Mouse (Mus musculus): Measurements from ENCODE around the gene Ces1e. TPM values are rescaled to one million over a fixed set of nuclear protein-coding genes. Genes with fewer than 3 reads are reported as not detected.
"Not testable (repeated sequence)": the region's sequence is repeated elsewhere in the genome, so short reads cannot be mapped to it uniquely, and the experiment has no call there.

The Ces1e gene
- total and polyA plus RNA-seq, 3 experiments = not detected

GRCm38 (mm10) chr8:93228673-93229370 is 597 bp downstream of the Ces1e start:
- Histone ChIP-seq H3K9me3 (replicated peaks) (peaks cover 19% of the 10 kb centered on the region), H3K27me3 (ENCODE audit: insufficient read depth, low read length) (no peaks in the 10 kb centered on the region), H3K4me1 (ENCODE audit: insufficient read depth, low read depth, low read length) (no peaks in the 10 kb centered on the region), H3K4me3 (ENCODE audit: low read depth, low read length) (no peak overlapping the region), H3K36me3 (replicated peaks) (no peaks in the 10 kb centered on the region)
- no peak for DNase-seq (ENCODE audit: low spot score)
- ATAC-seq (ENCODE audit: extremely low read depth, insufficient number of reproducible peaks, low FRiP score, poor library complexity, severe bottlenecking) = no peak
- TF ChIP-seq TAL1 (conservative IDR thresholded peaks at IDR 0.05; ENCODE audit: low read depth, low read length) (no peak), GATA2 (IDR thresholded peaks at IDR 0.05; ENCODE audit: borderline replicate concordance, low read depth, low read length) (no peak), POLR2AphosphoS5 (IDR thresholded peaks at IDR 0.05; ENCODE audit: insufficient replicate concordance, low read depth, low read length) (no peak), CTCF (IDR thresholded peaks at IDR 0.05; ENCODE audit: low read depth, low read length) (no peak), GATA1 (IDR thresholded peaks at IDR 0.05; ENCODE audit: borderline replicate concordance, low read length) (no peak)

GRCm38 (mm10) chr8:93226471-93226870 is 2.9 kb downstream of the Ces1e start:
- not testable (repeated sequence) for H3K36me3 ChIP-seq (replicated peaks); ATAC-seq (ENCODE audit: extremely low read depth, insufficient number of reproducible peaks, low FRiP score, poor library complexity, severe bottlenecking); H3K27me3 ChIP-seq (ENCODE audit: insufficient read depth, low read length); H3K4me1 ChIP-seq (ENCODE audit: insufficient read depth, low read depth, low read length); DNase-seq (ENCODE audit: low spot score); H3K4me3 ChIP-seq (ENCODE audit: low read depth, low read length)
- peaks cover 28% of the 10 kb centered on the region for H3K9me3 ChIP-seq (replicated peaks)

- TF ChIP-seq TAL1 (conservative IDR thresholded peaks at IDR 0.05; ENCODE audit: low read depth, low read length) = no peak
- no peak for TF ChIP-seq CTCF (IDR thresholded peaks at IDR 0.05; ENCODE audit: low read depth, low read length)
- TF ChIP-seq POLR2AphosphoS5 (IDR thresholded peaks at IDR 0.05; ENCODE audit: insufficient replicate concordance, low read depth, low read length) = no peak
- TF ChIP-seq GATA1 (IDR thresholded peaks at IDR 0.05; ENCODE audit: borderline replicate concordance, low read length) = no peak
- TF ChIP-seq GATA2 (IDR thresholded peaks at IDR 0.05; ENCODE audit: borderline replicate concordance, low read depth, low read length) = no peak
- H3K4me3 ChIP-seq (ENCODE audit: low read depth, low read length) = no peak overlapping the region
- no peak for DNase-seq (ENCODE audit: low spot score)
- peaks cover 38% of the 10 kb centered on the region for H3K9me3 ChIP-seq (replicated peaks)
- no peaks in the 10 kb centered on the region for H3K4me1 ChIP-seq (ENCODE audit: insufficient read depth, low read depth, low read length)
- no peaks in the 10 kb centered on the region for H3K36me3 ChIP-seq (replicated peaks)
- no peak for ATAC-seq (ENCODE audit: extremely low read depth, insufficient number of reproducible peaks, low FRiP score, poor library complexity, severe bottlenecking)
- H3K27me3 ChIP-seq (ENCODE audit: insufficient read depth, low read length) = no peaks in the 10 kb centered on the region
Measured at GRCm38 (mm10) chr8:93221896-93222295, 7.5 kb downstream of the Ces1e start.

- H3K36me3 ChIP-seq (replicated peaks) = no peaks in the 10 kb centered on the region
- H3K4me3 ChIP-seq (ENCODE audit: low read depth, low read length) = no peak overlapping the region
- peaks cover 36% of the 10 kb centered on the region for H3K9me3 ChIP-seq (replicated peaks)
- ATAC-seq (ENCODE audit: extremely low read depth, insufficient number of reproducible peaks, low FRiP score, poor library complexity, severe bottlenecking) = no peak
- H3K27me3 ChIP-seq (ENCODE audit: insufficient read depth, low read length) = no peaks in the 10 kb centered on the region
- no peak for DNase-seq (ENCODE audit: low spot score)
- no peak for TF ChIP-seq TAL1 (conservative IDR thresholded peaks at IDR 0.05; ENCODE audit: low read depth, low read length)
- TF ChIP-seq GATA2 (IDR thresholded peaks at IDR 0.05; ENCODE audit: borderline replicate concordance, low read depth, low read length) = no peak
- TF ChIP-seq CTCF (IDR thresholded peaks at IDR 0.05; ENCODE audit: low read depth, low read length) = no peak
- TF ChIP-seq POLR2AphosphoS5 (IDR thresholded peaks at IDR 0.05; ENCODE audit: insufficient replicate concordance, low read depth, low read length) = no peak
- no peak for TF ChIP-seq GATA1 (IDR thresholded peaks at IDR 0.05; ENCODE audit: borderline replicate concordance, low read length)
- no peaks in the 10 kb centered on the region for H3K4me1 ChIP-seq (ENCODE audit: insufficient read depth, low read depth, low read length)
Measured at GRCm38 (mm10) chr8:93217867-93218266, 11.6 kb downstream of the Ces1e start.

GRCm38 (mm10) chr8:93217375-93217774 is 12.0 kb downstream of the Ces1e start:
- H3K27me3 ChIP-seq (ENCODE audit: insufficient read depth, low read length) = no peaks in the 10 kb centered on the region
- H3K4me1 ChIP-seq (ENCODE audit: insufficient read depth, low read depth, low read length) = no peaks in the 10 kb centered on the region
- TF ChIP-seq TAL1 (conservative IDR thresholded peaks at IDR 0.05; ENCODE audit: low read depth, low read length) (no peak), GATA2 (IDR thresholded peaks at IDR 0.05; ENCODE audit: borderline replicate concordance, low read depth, low read length) (no peak), POLR2AphosphoS5 (IDR thresholded peaks at IDR 0.05; ENCODE audit: insufficient replicate concordance, low read depth, low read length) (no peak), GATA1 (IDR thresholded peaks at IDR 0.05; ENCODE audit: borderline replicate concordance, low read length) (no peak), CTCF (IDR thresholded peaks at IDR 0.05; ENCODE audit: low read depth, low read length) (no peak)
- ATAC-seq (ENCODE audit: extremely low read depth, insufficient number of reproducible peaks, low FRiP score, poor library complexity, severe bottlenecking) (no peak), DNase-seq (ENCODE audit: low spot score) (no peak)
- H3K36me3 ChIP-seq (replicated peaks) = no peaks in the 10 kb centered on the region
- no peak overlapping the region for H3K4me3 ChIP-seq (ENCODE audit: low read depth, low read length)
- H3K9me3 ChIP-seq (replicated peaks) = peaks cover 41% of the 10 kb centered on the region

DNA sequence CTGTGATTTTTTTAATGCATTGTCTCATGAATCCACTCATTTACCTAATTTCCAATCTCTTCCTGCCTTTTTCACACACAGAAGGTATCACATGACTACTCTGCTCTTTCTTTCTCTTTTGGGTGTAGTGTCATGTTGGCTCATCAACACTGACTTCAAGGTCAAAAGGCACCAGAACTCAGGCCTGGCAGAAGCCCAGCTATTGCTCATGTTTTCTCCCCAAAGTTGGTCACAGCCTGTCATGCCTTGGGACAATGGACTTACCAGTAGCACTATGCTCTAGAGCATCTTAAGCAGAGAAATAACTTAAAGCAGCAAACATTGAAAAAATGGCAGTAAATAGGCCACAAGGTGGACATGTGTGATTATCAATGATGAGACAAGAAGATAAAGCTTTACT is 18.3 kb downstream of the Ces1e start:
- Histone ChIP-seq H3K4me1 (ENCODE audit: insufficient read depth, low read depth, low read length) (no peaks in the 10 kb centered on the region), H3K27me3 (ENCODE audit: insufficient read depth, low read length) (no peaks in the 10 kb centered on the region), H3K9me3 (replicated peaks) (peaks cover 27% of the 10 kb centered on the region), H3K36me3 (replicated peaks) (no peaks in the 10 kb centered on the region), H3K4me3 (ENCODE audit: low read depth, low read length) (no peak overlapping the region)
- TF ChIP-seq CTCF (IDR thresholded peaks at IDR 0.05; ENCODE audit: low read depth, low read length) (no peak), GATA2 (IDR thresholded peaks at IDR 0.05; ENCODE audit: borderline replicate concordance, low read depth, low read length) (no peak), GATA1 (IDR thresholded peaks at IDR 0.05; ENCODE audit: borderline replicate concordance, low read length) (no peak), POLR2AphosphoS5 (IDR thresholded peaks at IDR 0.05; ENCODE audit: insufficient replicate concordance, low read depth, low read length) (no peak), TAL1 (conservative IDR thresholded peaks at IDR 0.05; ENCODE audit: low read depth, low read length) (no peak)
- no peak for ATAC-seq (ENCODE audit: extremely low read depth, insufficient number of reproducible peaks, low FRiP score, poor library complexity, severe bottlenecking)
- no peak for DNase-seq (ENCODE audit: low spot score)

DNA sequence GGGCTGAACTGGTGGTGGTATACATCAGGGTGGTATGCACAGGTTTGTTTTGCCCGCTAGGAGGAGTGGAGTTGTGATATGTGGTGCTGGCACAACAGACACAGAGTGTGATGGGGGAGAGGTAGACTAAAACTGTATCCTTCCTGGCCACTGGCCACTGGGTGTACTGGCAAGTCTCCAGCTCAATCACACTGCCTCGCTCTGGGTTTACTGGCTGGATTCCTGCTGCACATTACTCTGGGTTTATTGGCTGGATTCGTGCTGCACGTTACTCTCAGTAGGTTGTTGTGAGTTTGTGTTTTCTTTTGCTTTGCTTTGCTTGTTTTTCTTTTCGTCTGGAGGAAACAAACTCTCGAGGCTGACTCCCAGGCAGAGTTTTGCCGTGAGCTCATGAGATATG is 30.3 kb downstream of the Ces1e start:
- not testable (repeated sequence) for H3K4me3 ChIP-seq (ENCODE audit: low read depth, low read length); H3K27me3 ChIP-seq (ENCODE audit: insufficient read depth, low read length); DNase-seq (ENCODE audit: low spot score); ATAC-seq (ENCODE audit: extremely low read depth, insufficient number of reproducible peaks, low FRiP score, poor library complexity, severe bottlenecking); H3K4me1 ChIP-seq (ENCODE audit: insufficient read depth, low read depth, low read length); H3K36me3 ChIP-seq (replicated peaks)
- H3K9me3 ChIP-seq (replicated peaks) = peaks cover 21% of the 10 kb centered on the region

Data from G1E (cell line).